Mouse (Mus musculus) 416B (cell line): ENCODE measurements around the gene Rpgrip1l.

Experiments used
- DNase-seq: peaks from one replicate; pipeline ENCODE4 v3.0.0; 2011; ENCODE audit warnings: low read depth

Rpgrip1l gene

DNA sequence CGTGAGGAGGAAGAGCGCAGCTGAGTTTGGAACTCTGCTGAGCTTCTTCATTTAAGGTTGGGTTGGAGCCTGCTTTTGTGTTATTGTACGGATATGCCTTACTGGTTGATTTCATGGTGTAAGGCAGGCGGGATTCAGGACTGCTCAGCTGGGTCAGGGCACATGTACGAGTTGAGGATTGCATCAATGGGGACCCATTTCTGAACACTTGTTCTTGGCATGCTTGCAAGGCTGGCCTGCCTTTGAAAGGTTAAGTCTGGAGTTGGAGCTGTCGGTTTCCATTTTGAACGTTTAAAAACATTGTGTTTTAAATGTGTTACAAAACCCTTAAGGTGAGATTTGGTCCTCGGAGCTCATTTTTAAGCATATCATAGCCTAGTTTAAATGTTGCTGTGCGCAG, 16.0 kb upstream of the Rpgrip1l start:
- DNase-seq, result no peak

DNA sequence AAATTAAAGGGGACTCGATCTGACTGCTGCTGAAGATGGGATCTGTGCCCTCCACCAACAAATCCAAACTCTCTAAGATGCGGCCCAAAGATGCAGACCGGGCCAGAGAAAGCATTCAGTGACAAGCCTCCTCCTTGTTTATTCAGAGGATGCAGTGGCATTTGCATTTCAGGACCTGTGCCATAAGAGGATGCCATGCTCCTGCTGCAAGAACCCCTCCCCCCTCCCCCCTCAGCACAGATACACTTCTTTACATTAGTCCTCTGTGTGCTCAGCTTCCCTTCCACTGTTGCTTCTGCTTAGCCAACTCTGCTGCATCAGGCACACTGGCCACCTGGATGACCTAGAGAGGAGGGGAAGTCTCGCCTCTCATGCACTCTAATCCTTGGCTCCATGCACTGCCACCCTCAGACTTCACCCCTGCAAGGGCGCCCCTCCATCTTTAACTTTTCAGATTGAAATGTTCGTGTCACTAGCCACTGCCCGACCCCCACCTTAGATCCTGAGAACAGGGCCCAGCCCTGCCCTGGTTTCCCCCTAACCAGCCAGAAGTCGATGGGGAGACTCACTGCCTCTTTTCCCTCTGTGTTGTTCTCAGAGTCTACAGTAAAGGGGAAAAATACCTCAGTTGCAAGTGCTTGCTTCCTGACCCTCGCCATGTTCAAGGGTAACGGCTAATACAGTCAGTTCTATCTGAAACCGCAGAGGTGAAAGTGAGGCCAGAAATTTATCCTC, 14.6 kb upstream of the Rpgrip1l start:
- DNase-seq, result no peak

DNA sequence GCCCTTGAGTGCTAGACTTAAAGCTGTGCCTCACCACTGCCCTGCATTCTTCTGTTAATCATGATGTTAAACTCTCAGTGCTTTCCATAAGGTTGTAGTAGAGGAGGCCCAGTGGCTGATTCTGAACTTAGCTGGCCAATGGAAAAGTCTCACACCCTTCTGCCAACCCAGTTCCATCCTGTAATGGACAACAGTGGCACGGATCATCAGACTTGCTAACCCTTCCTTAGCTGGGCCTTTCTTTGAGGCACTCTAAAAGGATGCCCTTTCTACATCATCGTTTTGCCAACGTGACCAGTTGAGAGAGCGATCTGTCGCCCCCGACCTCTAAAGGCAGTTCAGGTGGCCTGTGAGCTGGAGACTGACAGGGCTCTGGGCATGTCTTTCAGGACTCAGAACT, 13.9 kb upstream of the Rpgrip1l start:
- no peak for DNase-seq

DNA sequence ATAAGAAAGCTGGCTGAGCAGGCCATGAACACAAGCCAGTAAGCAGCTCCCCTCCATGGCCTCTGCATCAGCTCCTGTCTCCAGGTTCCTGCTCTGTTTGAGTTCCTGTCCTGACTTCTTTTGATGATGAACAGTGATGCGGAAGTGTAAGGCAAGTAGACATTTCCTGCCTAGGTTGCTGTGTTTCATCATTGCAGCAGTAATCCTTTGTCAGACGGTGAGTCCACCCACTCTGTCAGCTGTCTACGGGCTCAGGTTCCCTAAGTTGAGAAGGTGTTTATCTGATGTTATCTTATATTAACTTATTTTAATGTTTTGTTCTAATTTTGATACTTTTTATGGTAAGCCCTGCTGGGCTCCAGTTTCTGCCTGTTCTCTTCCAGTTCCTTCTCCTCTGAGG, 13.0 kb upstream of the Rpgrip1l start:
- DNase-seq, result peak; percentile 40

DNA sequence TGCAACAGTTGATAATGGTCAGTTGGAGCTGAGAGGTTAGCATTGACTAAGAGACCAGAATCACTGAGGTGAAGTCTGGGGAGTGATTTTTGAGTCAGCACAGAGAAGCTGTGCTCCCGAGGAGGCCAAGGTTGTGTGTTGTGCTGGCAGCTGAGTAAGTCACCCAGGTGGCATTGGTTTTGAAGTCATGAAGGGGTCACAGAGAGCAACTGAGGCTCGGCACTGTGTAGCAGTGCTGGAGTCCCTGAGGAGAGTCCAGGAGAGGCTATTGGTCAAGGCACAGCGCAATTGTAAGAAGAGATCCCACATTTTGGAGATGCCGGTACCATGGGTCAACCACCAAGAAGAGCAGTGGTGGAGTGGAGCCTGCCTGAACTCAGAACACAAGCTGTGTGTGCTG, 11.9 kb upstream of the Rpgrip1l start:
- DNase-seq, result no peak

DNA sequence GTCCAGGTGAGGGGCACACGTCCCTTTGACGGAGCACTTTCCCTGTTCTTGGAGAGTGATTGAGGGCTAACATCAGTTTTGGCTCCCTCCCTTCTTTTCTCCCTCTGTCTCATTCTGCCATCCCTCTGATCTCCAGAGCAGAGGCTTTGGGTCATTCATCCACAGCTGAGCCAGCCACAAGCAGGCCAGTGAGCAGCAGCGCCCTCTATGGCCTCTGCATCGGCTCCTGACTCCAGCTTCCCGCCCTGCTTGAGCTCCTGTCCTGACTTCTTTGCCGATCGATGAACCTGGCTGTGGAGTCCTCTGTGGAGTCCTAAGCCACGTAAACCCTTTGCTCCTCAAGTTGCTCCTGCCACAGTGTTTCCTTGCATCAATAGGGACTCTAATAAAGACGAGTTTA, 11.2 kb upstream of the Rpgrip1l start:
- no peak for DNase-seq

DNA sequence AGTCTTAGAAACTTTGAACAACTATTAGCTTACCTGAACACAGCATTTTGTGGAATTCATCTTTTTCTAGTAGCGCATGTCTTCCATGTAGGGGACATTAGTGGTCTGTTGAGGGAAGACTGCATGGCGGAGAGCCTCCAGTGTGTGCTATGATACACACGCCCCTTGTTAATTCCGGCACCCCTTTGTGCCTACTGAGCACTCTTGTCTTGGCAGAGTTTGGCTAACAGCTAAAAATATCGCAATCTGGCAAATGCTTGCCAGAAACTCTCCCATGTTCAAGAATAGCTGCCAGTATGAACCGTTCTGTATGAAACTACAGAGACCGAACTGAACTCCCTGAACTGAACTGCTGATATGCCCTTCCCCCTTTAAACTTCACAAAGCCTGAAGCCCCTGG, 10.4 kb upstream of the Rpgrip1l start:
- DNase-seq, result no peak

DNA sequence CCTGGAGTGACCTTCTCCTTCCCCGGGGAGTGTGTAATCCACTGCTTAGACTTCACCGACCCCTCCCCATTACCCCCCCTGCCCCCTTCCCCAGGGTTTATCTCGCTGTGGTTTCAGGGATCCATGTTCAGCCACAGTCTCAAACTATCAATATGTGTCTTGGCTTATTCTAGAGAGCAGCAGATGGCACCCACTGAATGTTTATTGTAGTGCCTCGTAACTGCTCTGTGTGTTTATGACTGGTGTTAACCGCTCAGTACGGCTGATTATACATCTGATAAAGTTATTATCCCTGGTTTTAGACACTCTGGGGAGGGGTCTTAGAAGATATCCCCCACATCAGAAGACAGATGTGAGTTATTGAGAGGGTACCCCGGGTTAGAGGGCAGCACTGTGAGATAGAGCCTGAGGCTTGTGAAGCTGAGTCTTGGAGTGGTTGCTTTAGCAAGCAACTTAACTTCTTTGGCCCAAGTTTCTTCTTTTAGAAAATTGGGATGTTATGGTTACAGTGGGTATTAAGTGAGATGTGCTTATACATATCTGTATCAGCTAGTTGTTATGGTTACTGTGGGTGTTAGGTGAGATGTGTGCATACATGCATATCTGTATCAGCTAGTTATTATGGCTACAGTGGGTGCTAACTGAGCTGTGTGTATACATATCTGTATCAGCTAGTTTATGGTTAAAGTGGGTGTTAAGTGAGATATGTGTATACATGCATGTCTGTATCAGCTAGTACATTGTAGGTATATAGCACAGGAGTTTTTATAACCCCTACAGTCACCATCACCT, 6.1 kb upstream of the Rpgrip1l start:
- no peak for DNase-seq

DNA sequence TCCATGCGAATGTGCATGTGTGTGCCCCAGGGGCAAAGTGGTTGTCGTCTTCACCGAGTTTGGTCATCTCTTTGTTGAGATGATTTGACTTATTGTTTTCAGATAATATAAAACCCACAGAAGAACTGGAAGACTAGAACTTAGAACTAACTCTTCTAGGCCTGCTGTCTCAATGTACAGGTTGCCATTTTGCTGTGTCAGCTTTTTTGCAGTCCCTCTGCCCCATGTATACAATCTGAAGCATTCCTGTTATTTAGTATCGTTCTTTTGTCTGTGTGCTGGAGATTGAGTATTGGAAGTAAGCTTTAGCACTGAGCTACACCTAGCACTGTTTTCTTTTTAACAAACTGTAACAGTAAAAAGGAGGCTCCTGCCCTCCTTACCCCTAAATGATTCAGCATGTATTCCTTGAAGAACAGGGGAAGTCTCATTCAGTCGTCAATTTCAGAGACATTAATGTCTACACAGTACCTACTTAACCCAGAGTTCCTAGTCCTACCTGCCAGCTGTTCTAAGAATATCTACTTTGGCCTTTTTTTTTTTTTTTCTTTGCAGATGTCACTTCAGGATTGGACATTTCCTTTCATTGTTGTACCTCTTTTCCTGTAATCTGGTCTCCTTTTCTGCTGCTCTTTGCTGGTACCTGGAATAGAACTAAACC, 4.6 kb upstream of the Rpgrip1l start:
- DNase-seq, result no peak

DNA sequence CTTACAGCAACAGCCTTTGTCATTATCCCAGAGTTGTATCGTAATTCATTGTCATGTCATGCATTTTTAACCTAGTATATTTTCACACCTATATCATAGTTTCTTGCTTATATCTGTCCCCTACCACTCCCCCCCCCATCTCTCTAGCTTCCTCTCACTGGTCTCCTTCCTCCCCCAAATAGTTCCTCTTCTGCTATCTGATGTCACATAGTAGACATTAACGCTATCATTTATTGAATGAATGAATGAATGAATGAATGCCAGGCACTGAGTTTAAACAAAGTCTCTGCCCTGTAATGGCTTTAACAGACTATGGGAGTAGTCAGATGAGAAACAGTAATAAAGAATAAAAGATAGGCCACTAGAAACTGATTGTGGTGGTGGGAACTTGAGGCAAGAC, 720 bp downstream of the Rpgrip1l start:
- peak; percentile 20 for DNase-seq

DNA sequence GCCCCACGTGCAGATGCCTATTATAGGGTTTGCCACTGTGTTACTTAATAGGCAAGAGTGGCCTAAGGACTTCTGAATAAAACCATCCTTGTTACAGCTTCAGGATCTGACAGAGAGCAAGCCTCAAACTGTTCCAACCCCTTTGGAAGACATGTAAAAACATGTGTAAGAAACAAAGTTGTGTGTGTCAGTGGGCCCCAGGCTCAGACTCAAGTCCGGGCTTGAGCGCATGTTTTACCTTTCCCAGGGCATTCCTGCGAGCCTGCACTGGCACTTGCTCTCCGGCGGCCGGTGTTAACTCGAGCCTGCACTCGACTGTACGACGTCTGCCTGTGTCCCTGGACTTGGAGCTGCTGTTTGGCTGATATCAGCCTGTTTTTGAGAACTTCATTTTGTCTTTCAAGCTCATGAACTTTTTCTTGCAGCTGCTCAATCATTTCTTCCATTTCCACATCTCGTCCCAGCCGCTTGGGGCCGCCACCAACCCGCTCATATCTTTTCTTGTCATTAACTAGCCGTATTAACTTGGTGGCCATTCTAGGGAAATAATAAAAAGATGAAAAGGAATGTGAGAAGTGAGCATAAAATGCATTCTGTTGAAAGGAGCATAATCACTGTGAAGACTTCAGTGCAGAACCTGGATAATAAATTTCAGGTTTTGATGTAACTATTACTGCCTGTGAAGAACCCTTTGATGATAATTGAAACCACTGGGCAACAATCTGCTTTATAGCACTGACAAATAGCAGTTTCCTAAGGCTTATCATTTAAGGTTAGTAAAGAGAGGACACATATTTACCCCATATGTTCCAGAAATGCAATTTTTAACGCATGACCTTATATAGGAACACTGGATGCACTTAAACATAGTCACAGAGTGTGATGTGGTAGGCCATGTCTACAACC, 8.3 kb downstream of the Rpgrip1l start:
- DNase-seq, result no peak

DNA sequence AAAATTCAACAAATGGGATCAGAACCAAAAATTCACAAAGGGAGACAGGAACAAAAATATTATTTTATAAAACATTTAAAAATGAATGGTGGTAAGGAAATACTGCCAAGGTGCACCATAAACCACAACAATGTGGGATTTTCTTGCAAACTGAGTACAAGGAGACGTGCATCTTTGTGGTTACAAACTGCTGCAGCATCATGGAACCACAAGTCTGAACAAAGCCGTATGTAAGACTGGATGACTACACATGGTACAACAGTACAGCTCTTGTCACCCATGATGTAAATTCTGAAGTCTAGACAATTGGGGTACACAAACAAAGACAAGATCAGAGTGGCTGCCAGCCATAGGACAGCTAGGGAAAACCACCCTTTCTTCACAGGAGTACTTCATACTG, 14.4 kb downstream of the Rpgrip1l start:
- DNase-seq, result peak; percentile 68

DNA sequence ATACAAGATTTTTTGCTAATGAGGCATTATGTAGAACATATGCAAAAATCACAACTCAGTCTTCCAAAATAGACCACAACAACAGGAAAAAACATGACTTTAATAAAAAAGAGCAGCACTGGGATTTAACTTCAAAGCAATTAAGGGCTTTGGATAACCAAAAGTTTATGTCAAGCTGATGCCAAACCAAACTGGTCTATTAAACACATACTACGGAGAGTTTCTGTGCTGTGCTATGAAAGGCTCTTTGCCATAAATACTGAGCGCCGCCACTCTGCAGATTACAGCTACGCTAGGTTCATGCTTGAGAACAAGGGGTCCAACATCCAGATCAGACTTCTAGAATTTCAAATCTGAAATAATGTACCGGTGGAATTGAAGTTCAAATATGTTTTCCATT, 17.3 kb downstream of the Rpgrip1l start:
- no peak for DNase-seq

DNA sequence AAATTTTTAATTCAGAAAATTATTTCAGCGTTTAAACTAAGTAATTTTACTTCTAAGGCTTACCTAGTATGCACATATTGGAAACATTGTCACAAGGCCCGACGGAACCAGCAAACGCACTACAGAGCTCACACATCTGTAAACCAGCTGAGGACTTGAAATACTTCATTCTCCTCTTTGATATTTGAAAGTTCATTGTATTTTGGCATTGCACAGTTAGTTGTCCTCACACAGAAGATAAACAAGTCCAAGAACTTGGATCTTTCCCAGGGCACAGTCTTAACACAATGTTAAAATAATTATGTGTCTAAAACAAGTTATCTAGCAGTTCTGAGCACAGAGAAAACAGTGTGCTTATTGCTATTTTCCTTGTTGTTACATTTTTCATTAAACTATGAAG, 22.5 kb downstream of the Rpgrip1l start:
- DNase-seq, result no peak

DNA sequence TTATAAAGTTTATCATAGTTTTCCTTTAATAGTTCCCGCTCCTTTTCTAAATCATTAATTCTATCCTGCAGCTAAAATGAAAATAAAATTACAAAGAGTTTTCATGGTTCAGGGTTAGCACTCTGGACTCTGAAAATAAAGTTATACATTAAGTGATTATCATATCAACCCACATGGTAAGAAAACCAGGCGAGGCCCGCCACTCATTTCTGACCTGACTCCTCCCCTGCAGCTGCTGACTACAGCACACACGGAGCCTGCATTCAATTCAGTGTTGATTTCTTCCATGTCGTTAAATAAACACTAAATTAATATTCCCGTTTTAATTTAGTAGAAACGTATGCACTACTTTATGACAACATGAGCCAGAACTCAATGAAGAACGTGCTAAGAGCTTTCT, 26.8 kb downstream of the Rpgrip1l start:
- no peak for DNase-seq

DNA sequence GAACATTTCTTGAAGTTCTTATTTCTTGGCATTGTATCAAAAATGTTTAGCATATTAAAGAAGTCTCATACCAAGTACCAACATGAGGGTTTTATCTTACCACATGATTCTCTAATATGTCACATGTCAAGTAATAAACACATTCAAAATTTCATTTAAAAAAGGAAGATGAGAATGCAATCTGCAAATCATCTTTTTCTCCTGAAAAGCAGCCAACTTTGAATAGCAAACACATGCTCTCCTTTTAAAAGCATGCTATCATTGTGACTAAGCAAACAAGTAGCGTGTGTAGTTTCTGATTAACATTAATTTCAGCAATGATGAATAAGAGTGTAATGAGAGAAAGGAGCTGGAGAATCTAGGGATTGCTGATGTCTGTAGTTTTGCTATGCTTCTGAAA, 29.2 kb downstream of the Rpgrip1l start:
- no peak for DNase-seq

DNA sequence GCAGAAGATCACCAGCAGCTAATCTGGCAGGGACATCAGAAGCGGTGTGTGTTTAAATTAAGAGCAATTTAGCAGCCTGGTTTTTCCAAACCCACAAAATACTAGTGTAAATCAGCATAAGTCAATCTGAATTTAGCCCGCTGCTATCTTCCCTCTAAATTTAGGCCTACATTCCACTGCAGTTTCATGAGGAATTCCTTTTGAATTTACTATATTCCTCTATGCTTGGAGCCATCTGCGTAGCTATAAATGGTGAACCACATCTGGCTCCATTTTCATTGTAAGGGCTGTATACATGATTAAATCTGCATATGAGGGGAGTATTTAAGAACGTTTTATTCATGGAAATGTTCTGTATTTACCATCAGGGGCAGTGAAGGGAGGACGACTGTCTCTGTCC, 30.4 kb downstream of the Rpgrip1l start:
- DNase-seq, result no peak

DNA sequence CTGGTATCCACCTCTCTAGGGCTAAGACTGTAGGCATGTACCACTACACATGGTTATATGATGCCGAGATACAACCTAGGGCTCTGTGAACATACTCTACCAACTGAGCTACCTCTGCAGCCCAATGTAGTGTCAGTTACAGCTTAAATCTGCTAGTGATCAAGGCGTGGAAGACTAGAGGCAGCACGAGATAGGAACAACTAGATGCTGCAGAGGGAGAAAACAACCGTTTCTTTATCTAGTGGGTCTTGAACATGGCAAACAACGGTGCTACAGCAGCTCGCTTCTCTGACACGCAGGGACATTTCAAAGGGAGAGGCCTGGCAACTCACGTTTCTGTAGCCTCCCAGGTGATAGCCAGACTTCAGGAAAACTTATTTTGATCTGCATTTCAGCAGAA, 31.5 kb downstream of the Rpgrip1l start:
- no peak for DNase-seq

DNA sequence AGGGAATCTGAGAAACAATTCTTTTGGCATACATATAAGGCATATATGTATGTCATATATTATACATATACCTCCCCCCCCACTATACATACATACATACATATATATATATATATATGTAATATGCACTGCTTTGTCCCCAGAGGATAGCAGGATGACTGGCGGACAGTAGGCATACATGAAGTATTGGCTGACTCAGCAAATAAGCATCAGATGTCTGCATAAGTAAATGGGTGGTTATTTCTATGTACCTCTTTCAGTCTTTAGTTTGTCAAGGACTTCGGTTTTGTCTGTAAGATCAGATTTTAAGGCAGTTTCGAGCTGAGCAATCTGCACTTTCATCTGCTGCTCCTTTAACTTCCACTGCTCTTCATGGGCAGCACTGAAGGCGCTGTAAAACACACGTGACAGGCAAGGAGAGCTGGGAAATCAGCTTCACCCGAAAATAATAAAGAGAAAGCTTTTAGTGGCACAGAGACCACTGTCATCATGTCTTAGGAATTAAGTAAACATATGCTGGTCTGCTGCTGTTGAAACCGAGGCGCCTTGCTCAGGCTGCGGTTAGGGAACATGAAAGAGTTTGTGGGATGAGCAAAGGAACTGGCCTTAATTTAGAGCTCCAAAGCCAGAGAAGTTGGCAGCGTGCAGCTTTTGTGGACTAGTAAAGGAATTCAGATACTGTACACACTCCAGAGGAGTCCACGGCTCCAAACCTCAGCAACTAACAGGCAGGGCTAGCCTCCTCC, 32.4 kb downstream of the Rpgrip1l start:
- DNase-seq, result no peak

DNA sequence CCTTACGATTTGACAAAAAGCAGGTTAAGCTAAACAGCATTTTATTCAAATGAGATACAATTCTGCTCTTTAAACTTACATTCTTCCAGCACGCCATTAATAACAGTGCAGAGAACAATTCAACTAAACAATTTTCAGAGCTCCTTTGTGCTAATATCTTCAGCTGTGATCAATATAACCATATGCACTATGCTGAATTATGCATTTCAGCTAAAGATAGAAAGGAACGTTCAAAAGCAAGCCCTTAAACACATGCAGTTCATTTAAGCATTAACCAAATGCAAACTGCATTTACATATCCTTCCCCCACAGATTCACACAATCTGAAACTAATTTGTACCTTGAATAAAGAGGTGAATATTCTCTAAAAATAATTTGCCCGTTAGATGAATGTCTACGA, 35.0 kb downstream of the Rpgrip1l start:
- no peak for DNase-seq

DNA sequence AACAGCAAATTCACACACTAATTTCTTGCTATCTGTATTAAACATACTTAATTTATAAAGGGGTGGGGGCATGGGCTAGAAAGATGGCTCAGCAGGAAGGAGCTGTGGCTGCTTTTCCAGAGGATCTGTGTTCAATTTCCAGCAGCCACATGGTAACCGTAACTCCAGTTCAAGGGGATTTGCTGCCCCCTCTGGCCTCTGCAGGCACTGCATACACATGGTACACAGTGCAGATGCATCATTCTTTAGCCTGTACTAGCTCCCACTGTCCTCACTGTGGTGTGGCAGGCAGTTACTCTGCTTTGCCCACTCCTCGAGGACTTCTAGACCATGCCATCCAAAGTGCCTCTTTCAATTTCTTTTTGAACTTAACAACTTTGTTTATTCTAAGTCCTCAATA, 36.7 kb downstream of the Rpgrip1l start:
- DNase-seq, result no peak
